Mouse (Mus musculus) ES-E14 (cell line): Measurements from ENCODE around the gene Mmp20. TPM values are rescaled to one million over a fixed set of nuclear protein-coding genes. Genes with fewer than 3 reads are reported as not detected.

Source experiments
- DNase-seq: peaks from one replicate; pipeline ENCODE4 v3.0.0-alpha.2; 2013; ENCODE audit warnings: low read depth, low spot score
- H3K27ac ChIP-seq: 2 replicates; pipeline ENCODE4 v1.5.1; 2012; ENCODE audit warnings: low read depth, mild to moderate bottlenecking, low read length, moderate library complexity, mixed read lengths; ENCODE audit not compliant: poor library complexity, insufficient read depth, severe bottlenecking
- H3K36me3 ChIP-seq: 2 replicates; pipeline ENCODE4 v1.6.1; 2012; ENCODE audit warnings: mild to moderate bottlenecking, low read length, moderate library complexity, mixed read lengths; ENCODE audit not compliant: control insufficient read depth, poor library complexity, insufficient read depth, severe bottlenecking
- H3K4me1 ChIP-seq, 2 experiments: fragments of 150-350 bp in 1 of 2; sonication (generic) in 1 of 2; 2 replicates each; pipeline ENCODE4 v1.6.1; 2012; ENCODE audit warnings: low read length in 2 of 2, mild to moderate bottlenecking in 1 of 2, mixed read lengths in 1 of 2; ENCODE audit not compliant: control insufficient read depth in 2 of 2, insufficient read depth in 2 of 2, poor library complexity in 1 of 2
- H3K4me3 ChIP-seq, 2 experiments: fragments of 150-350 bp in 1 of 2; sonication (generic) in 1 of 2; 2 replicates each; pipeline ENCODE4 v1.5.1; 2012; ENCODE audit warnings: low read length in 2 of 2, low read depth in 1 of 2, mild to moderate bottlenecking in 1 of 2, mixed read lengths in 1 of 2; ENCODE audit not compliant: insufficient read depth in 1 of 2, poor library complexity in 1 of 2, severe bottlenecking in 1 of 2
- H3K9ac ChIP-seq: 2 replicates; pipeline ENCODE4 v1.6.1; 2012; ENCODE audit warnings: low read depth, mild to moderate bottlenecking, low read length, mixed read lengths; ENCODE audit not compliant: poor library complexity, insufficient read depth, severe bottlenecking
- H3K9me3 ChIP-seq: fragments of 150-350 bp; sonication (generic); 2 replicates; pipeline ENCODE4 v1.6.1; 2012; ENCODE audit warnings: low read depth, mild to moderate bottlenecking, low read length; ENCODE audit not compliant: control insufficient read depth, insufficient read depth
- CHD2 ChIP-seq: IDR thresholded peaks from 2 replicates; pipeline ENCODE4 v1.6.1; 2014; ENCODE audit warnings: mild to moderate bottlenecking, low read depth, low read length, inconsistent platforms
- HCFC1 ChIP-seq: IDR thresholded peaks from 2 replicates; pipeline ENCODE4 v1.6.1; 2012; ENCODE audit warnings: low read length, inconsistent platforms, borderline replicate concordance; ENCODE audit not compliant: insufficient read depth
- MAFK ChIP-seq: IDR thresholded peaks from 2 replicates; pipeline ENCODE4 v1.6.1; 2014; ENCODE audit warnings: mild to moderate bottlenecking, low read depth, low read length, inconsistent platforms; ENCODE audit not compliant: insufficient read depth
- ZC3H11A ChIP-seq: IDR thresholded peaks from 2 replicates; pipeline ENCODE4 v1.6.1; 2012; ENCODE audit warnings: low read depth, mild to moderate bottlenecking, inconsistent platforms, low read length, borderline replicate concordance
- ZNF384 ChIP-seq: IDR thresholded peaks from 2 replicates; pipeline ENCODE4 v1.6.1; 2012; ENCODE audit warnings: low read depth, low read length, inconsistent platforms
- in situ Hi-C, 2 experiments: fragments of 600-800 bp; cut with MboI; formaldehyde crosslinking; loops; one replicate each; pipeline ENCODE4 v1.15.1; 2025; ENCODE audit warnings: low sequenced_read_pairs in 2 of 2, inconsistent platforms in 1 of 2; ENCODE audit not compliant: unreplicated experiment in 2 of 2
- total RNA-seq: library from RNA; depleted of rRNA; stranded (reverse); fragments of 300-350 nt; gene quantifications from 2 replicates; pipeline ENCODE4 v1.2.3, GENCODE M21; 2012

The Mmp20 gene
- total RNA-seq, 1 experiment = 0.18 TPM

- in situ Hi-C loops = no loop called here
- TF ChIP-seq CHD2 (no peak), ZNF384 (no peak), HCFC1 (no peak), ZC3H11A (no peak), MAFK (no peak)
- Histone ChIP-seq H3K9me3 (no peaks in the 10 kb centered on the region), H3K36me3 (no peaks in the 10 kb centered on the region), H3K27ac (no peak overlapping the region), H3K9ac (no peak overlapping the region), H3K4me3 (no peak overlapping the region), H3K4me1 (peaks cover 0 to 2% of the 10 kb centered on the region in 2 experiments; a peak in 2 of 4 replicates)
- no peak for DNase-seq
These were observed 31.5 kb downstream of the Mmp20 start for GRCm38 (mm10) chr9:7659469-7660020.

GRCm38 (mm10) chr9:7661371-7661770, 33.3 kb downstream of the Mmp20 start:
- Histone ChIP-seq H3K4me1 (peaks cover 0 to 2% of the 10 kb centered on the region in 2 experiments; a peak in 2 of 4 replicates), H3K9me3 (no peaks in the 10 kb centered on the region), H3K36me3 (no peaks in the 10 kb centered on the region), H3K27ac (no peak overlapping the region), H3K4me3 (no peak overlapping the region), H3K9ac (no peak overlapping the region)
- DNase-seq = no peak
- in situ Hi-C loops = no loop called here
- no peak for TF ChIP-seq ZNF384
- no peak for TF ChIP-seq ZC3H11A
- no peak for TF ChIP-seq HCFC1
- no peak for TF ChIP-seq CHD2
- no peak for TF ChIP-seq MAFK

- Histone ChIP-seq H3K9me3 (no peaks in the 10 kb centered on the region), H3K9ac (no peak overlapping the region), H3K36me3 (no peaks in the 10 kb centered on the region), H3K27ac (no peak overlapping the region), H3K4me3 (no peak overlapping the region), H3K4me1 (no peaks in the 10 kb centered on the region)
- TF ChIP-seq ZNF384 = no peak
- TF ChIP-seq CHD2 = no peak
- no peak for TF ChIP-seq ZC3H11A
- no peak for TF ChIP-seq HCFC1
- no peak for TF ChIP-seq MAFK
- in situ Hi-C loops = no loop called here
- DNase-seq = no peak
These were observed 41.6 kb downstream of the Mmp20 start for GRCm38 (mm10) chr9:7669674-7670073.

GRCm38 (mm10) chr9:7672985-7673384, 45.0 kb downstream of the Mmp20 start:
- TF ChIP-seq ZNF384 (no peak), HCFC1 (no peak), MAFK (no peak), CHD2 (no peak), ZC3H11A (no peak)
- Histone ChIP-seq H3K4me1 (no peaks in the 10 kb centered on the region), H3K9ac (no peak overlapping the region), H3K4me3 (no peak overlapping the region), H3K9me3 (no peaks in the 10 kb centered on the region), H3K36me3 (no peaks in the 10 kb centered on the region), H3K27ac (no peak overlapping the region)
- no peak for DNase-seq
- in situ Hi-C loops = no loop called here
